Comparison of ENCODE assay signal across 9 mouse cellular contexts in genomic region chr7:89248135-89248850, GRCm38 (mm10).
DNase-seq lines count a peak whose midpoint lies in the region; ATAC-seq and TF ChIP-seq lines count a peak whose summit lies in the region.
"Had no signal": no experiment of that assay in that cellular context is flagged by ENCODE, and none has a peak within 500 bp of the region (broad histone marks: within the 10 kb centered on the region; RNA-seq: fewer than 3 reads in every experiment).

No protein-coding gene starts in this region.

- no peaks in the 10 kb centered on the region for H3K9me3 ChIP-seq in lung, embryonic 14.5 days (ENCODE audit: low read depth, low read length)
- no peaks in the 10 kb centered on the region for H3K9me3 ChIP-seq in hindbrain, embryonic 11.5 days (ENCODE audit: control insufficient read depth, low read length)

- 0 out of 2 replicates have a peak, but pooled peaks have one; percentile 44 for ATAC-seq in lung, embryonic 14.5 days (ENCODE audit: insufficient read depth)
- ATAC-seq in hindbrain, embryonic 11.5 days (ENCODE audit: low FRiP score): no peak
- ATAC-seq: Patski had no signal

- 0 out of 2 replicates have a peak, but pooled peaks cover 5% of the 10 kb centered on the region for H3K4me1 ChIP-seq in lung, embryonic 14.5 days (ENCODE audit: insufficient read depth)
- no peaks in the 10 kb centered on the region for H3K4me1 ChIP-seq in hindbrain, embryonic 11.5 days (replicated peaks; ENCODE audit: control insufficient read depth, insufficient read depth, low read length)

- no peaks in the 10 kb centered on the region for H3K36me3 ChIP-seq in lung, embryonic 14.5 days (ENCODE audit: insufficient read depth)
- H3K36me3 ChIP-seq in hindbrain, embryonic 11.5 days (ENCODE audit: control insufficient read depth, insufficient read depth, low read length): no peaks in the 10 kb centered on the region

- no peaks in the 10 kb centered on the region for H3K27me3 ChIP-seq in lung, embryonic 14.5 days (ENCODE audit: insufficient read depth, low read length)
- no peaks in the 10 kb centered on the region for H3K27me3 ChIP-seq in hindbrain, embryonic 11.5 days (ENCODE audit: control insufficient read depth, insufficient read depth, low read length)
- H3K27me3 ChIP-seq: Patski had no signal

- H3K4me3 ChIP-seq in layer of hippocampus, adult 2 months: no peak overlapping the region
- H3K4me3 ChIP-seq in lung, embryonic 14.5 days (ENCODE audit: low read depth, low read length): no peak overlapping the region
- no peak overlapping the region for H3K4me3 ChIP-seq in hindbrain, embryonic 11.5 days (ENCODE audit: low read depth, low read length)

- TF ChIP-seq CTCF in layer of hippocampus, adult 2 months (conservative IDR thresholded peaks at IDR 0.05): no peak
- no peak for TF ChIP-seq CTCF in lung, embryonic 14.5 days (IDR thresholded peaks at IDR 0.05; ENCODE audit: low read depth)

- H3K9ac ChIP-seq in lung, embryonic 14.5 days: no peak overlapping the region
- no peak overlapping the region for H3K9ac ChIP-seq in hindbrain, embryonic 11.5 days (ENCODE audit: low read depth, low read length)

- DNase-seq in layer of hippocampus, adult 2 months (ENCODE audit: low spot score in 2 of 2): no peak
- no peak for DNase-seq in layer of hippocampus, adult 8-10 months (ENCODE audit: low spot score in 2 of 2)
- peak; percentile 5 for DNase-seq in embryo, embryonic 9.5 days (ENCODE audit: extremely low spot score)
- peak; percentile 76 for DNase-seq in lung, embryonic 14.5 days
- peak; percentile 75 for DNase-seq in thymus, postnatal 0 days (ENCODE audit: low spot score)
- no peak for DNase-seq in MN1 (ENCODE audit: low spot score)
- DNase-seq in right cerebral cortex, postnatal 36 days (ENCODE audit: low spot score in 2 of 2): no peak
- no peak for DNase-seq in hindbrain, embryonic 11.5 days (ENCODE audit: low spot score)

- H3K4me2 ChIP-seq in lung, embryonic 14.5 days: no peak overlapping the region
- no peak overlapping the region for H3K4me2 ChIP-seq in hindbrain, embryonic 11.5 days (replicated peaks; ENCODE audit: low read depth, low read length)

- WGBS in lung, embryonic 14.5 days: 12% methylated on average over 7 of the region's 7 CpGs
- WGBS in hindbrain, embryonic 11.5 days: 77% methylated on average over 7 of the region's 7 CpGs

- H3K27ac ChIP-seq in layer of hippocampus, adult 2 months: peak overlapping the region; percentile 49; the same call in 1 of the 2 replicates
- 0 out of 2 replicates have a peak overlapping the region, but pooled peaks have one; percentile 38 for H3K27ac ChIP-seq in lung, embryonic 14.5 days (ENCODE audit: low read depth)
- no peak overlapping the region for H3K27ac ChIP-seq in hindbrain, embryonic 11.5 days (ENCODE audit: low read depth, low read length)

Comparison
In these comparisons a context has a peak if more than half of its experiments do, and no peak if none do; other contexts are left out.
1. DNase-seq: peak in embryo, embryonic 9.5 days (single experiment), lung, embryonic 14.5 days (single experiment) and thymus, postnatal 0 days (single experiment); none in layer of hippocampus, adult 2 months (0 of 2), layer of hippocampus, adult 8-10 months (0 of 2), MN1 (single experiment), right cerebral cortex, postnatal 36 days (0 of 2) and hindbrain, embryonic 11.5 days (single experiment).